Mouse (Mus musculus): ENCODE measurements around the gene Bank1. TPM values are rescaled to one million over a fixed set of nuclear protein-coding genes. Genes with fewer than 3 reads are reported as not detected.

The Bank1 gene
- 1.3 and 1.8 TPM in 2 replicates for polyA plus RNA-seq (2012; rRNA removed)

DNA sequence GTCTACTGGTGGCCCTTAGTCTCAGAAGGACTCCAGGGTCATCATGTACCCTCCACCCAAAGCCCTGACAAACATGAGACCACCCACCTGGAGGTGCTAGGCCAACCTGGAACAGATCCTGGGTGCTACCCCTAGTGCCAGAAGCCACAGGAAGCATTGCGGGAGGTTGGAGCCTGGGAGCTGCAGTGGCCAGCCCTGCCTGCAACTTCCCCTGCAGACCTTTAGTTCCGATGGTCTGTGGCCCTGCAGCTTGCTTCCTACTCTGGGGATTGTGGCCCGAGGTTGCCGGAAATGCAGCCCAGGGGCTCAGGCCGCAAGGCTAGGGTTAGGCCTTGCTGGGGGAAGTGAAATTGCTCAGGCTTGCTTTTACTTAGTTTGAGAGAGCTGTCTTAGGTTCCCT, at the start of gene Bank1:
TSS of gene Bank1 (minus strand) at position 284 of the 400 bp plus-strand sequence.

Measured in liver, embryonic 14 days (tissue).